In the genomic region with DNA sequence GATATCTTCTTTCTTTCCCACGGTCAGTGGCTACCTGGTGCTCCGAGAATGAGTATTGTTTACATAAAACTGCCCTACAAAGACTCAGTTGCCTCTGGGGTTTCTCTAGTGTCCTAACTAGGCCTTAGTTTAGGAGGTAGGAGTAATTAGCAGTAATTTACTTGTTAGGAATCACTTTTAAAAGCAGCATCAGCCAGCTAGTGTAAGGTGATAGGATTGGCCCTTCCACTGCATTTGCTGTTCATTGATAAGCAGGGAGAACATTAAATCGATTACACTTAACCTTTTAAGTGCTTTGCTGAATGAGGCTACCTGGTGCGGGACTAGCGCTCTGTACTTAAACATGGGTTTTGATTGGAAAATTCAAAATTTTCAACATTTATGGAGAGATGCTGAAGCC, we compare ENCODE assay signal across 9 mouse cellular contexts. TPM values are rescaled to one million over a fixed set of nuclear protein-coding genes. Genes with fewer than 3 reads are reported as not detected.
A peak's percentile ranks its signal among the peaks of the same experiment; 100 is the strongest.
DNase-seq lines count a peak whose midpoint lies in the region; ATAC-seq and TF ChIP-seq lines count a peak whose summit lies in the region.
"Had no signal": no experiment of that assay in that cellular context is flagged by ENCODE, and none has a peak within 500 bp of the region (broad histone marks: within the 10 kb centered on the region; RNA-seq: fewer than 3 reads in every experiment).

No protein-coding gene starts in this region.

- peak overlapping the region; percentile 88 for H3K4me2 ChIP-seq in heart, embryonic 13.5 days
- peak overlapping the region; percentile 72 for H3K4me2 ChIP-seq in embryonic facial prominence, embryonic 12.5 days (replicated peaks)
- H3K4me2 ChIP-seq in hindbrain, postnatal 0 days (ENCODE audit: low read depth, low read length) = peak overlapping the region; percentile 66
- H3K4me2 ChIP-seq in midbrain, embryonic 15.5 days = peak overlapping the region; percentile 52

- peak overlapping the region; percentile 95 for H3K27ac ChIP-seq in heart, embryonic 13.5 days (replicated peaks)
- H3K27ac ChIP-seq in embryonic facial prominence, embryonic 12.5 days = no peak overlapping the region
- no peak overlapping the region for H3K27ac ChIP-seq in hindbrain, postnatal 0 days
- no peak overlapping the region for H3K27ac ChIP-seq in midbrain, embryonic 15.5 days

- H3K36me3 ChIP-seq in heart, embryonic 13.5 days = no peaks in the 10 kb centered on the region
- H3K36me3 ChIP-seq in embryonic facial prominence, embryonic 12.5 days = no peaks in the 10 kb centered on the region
- no peaks in the 10 kb centered on the region for H3K36me3 ChIP-seq in hindbrain, postnatal 0 days (ENCODE audit: insufficient read depth, low read length)
- no peaks in the 10 kb centered on the region for H3K36me3 ChIP-seq in midbrain, embryonic 15.5 days (replicated peaks)

- H3K4me1 ChIP-seq in heart, embryonic 13.5 days = peaks cover 57% of the 10 kb centered on the region
- peaks cover 37% of the 10 kb centered on the region for H3K4me1 ChIP-seq in embryonic facial prominence, embryonic 12.5 days
- H3K4me1 ChIP-seq in hindbrain, postnatal 0 days (ENCODE audit: insufficient read depth, low read length) = peaks cover 18% of the 10 kb centered on the region
- H3K4me1 ChIP-seq in midbrain, embryonic 15.5 days = peaks cover 33% of the 10 kb centered on the region

- H3K9me3 ChIP-seq in heart, embryonic 13.5 days = no peaks in the 10 kb centered on the region
- no peaks in the 10 kb centered on the region for H3K9me3 ChIP-seq in embryonic facial prominence, embryonic 12.5 days
- H3K9me3 ChIP-seq in hindbrain, postnatal 0 days (ENCODE audit: low read length) = no peaks in the 10 kb centered on the region
- H3K9me3 ChIP-seq in midbrain, embryonic 15.5 days = no peaks in the 10 kb centered on the region

- H3K4me3 ChIP-seq in heart, embryonic 13.5 days = peak overlapping the region; percentile 85
- H3K4me3 ChIP-seq in embryonic facial prominence, embryonic 12.5 days = peak overlapping the region; percentile 80
- H3K4me3 ChIP-seq in hindbrain, postnatal 0 days (ENCODE audit: low read length) = peak overlapping the region; percentile 76
- peak overlapping the region; percentile 73 for H3K4me3 ChIP-seq in midbrain, embryonic 15.5 days

- ATAC-seq in heart, embryonic 13.5 days (ENCODE audit: extremely low read depth, insufficient number of reproducible peaks, low FRiP score, low TSS enrichment) = no peak
- no peak for ATAC-seq in embryonic facial prominence, embryonic 12.5 days (ENCODE audit: insufficient number of reproducible peaks, insufficient read depth, low FRiP score, low TSS enrichment)
- ATAC-seq in hindbrain, postnatal 0 days = no peak
- ATAC-seq in midbrain, embryonic 15.5 days (replicated peaks) = no peak

- H3K9ac ChIP-seq in heart, embryonic 13.5 days = peak overlapping the region; percentile 98
- peak overlapping the region; percentile 86 for H3K9ac ChIP-seq in embryonic facial prominence, embryonic 12.5 days
- H3K9ac ChIP-seq in hindbrain, postnatal 0 days (replicated peaks; ENCODE audit: low read length) = peak overlapping the region; percentile 76; the same call in 1 of the 2 replicates
- 0 out of 2 replicates have a peak overlapping the region, but pooled peaks have one; percentile 62 for H3K9ac ChIP-seq in midbrain, embryonic 15.5 days

- TF ChIP-seq CTCF in hindbrain, postnatal 0 days (IDR thresholded peaks at IDR 0.05; ENCODE audit: low read depth) = no peak

- no peaks in the 10 kb centered on the region for H3K27me3 ChIP-seq in heart, embryonic 13.5 days (replicated peaks)
- no peaks in the 10 kb centered on the region for H3K27me3 ChIP-seq in embryonic facial prominence, embryonic 12.5 days
- no peaks in the 10 kb centered on the region for H3K27me3 ChIP-seq in hindbrain, postnatal 0 days (ENCODE audit: insufficient read depth, low read length)
- no peaks in the 10 kb centered on the region for H3K27me3 ChIP-seq in midbrain, embryonic 15.5 days (replicated peaks)

- no peak for DNase-seq in heart, postnatal 4 days
- no peak for DNase-seq in hindbrain, postnatal 0 days (ENCODE audit: low spot score)
- DNase-seq in layer of hippocampus, postnatal 25 days (ENCODE audit: extremely low spot score in 1 of 2, low spot score in 1 of 2) = no peak
- DNase-seq in yolk sac, embryonic 10.5 days (ENCODE audit: low spot score) = no peak
- DNase-seq in thymus, postnatal 0 days (ENCODE audit: low spot score) = no peak

- 43% methylated on average over 5 of the region's 5 CpGs for WGBS in heart, embryonic 13.5 days
- WGBS in embryonic facial prominence, embryonic 12.5 days = 38% methylated on average over 5 of the region's 5 CpGs
- 50% methylated on average over 5 of the region's 5 CpGs for WGBS in hindbrain, postnatal 0 days
- 46% methylated on average over 5 of the region's 5 CpGs for WGBS in midbrain, embryonic 15.5 days

RNA-seq across cellular contexts. Expression of gene Slc13a4, which starts 54.5 kb away (rescaled TPM):
- 1.3 TPM in 2 replicates for polyA plus RNA-seq in heart, embryonic 13.5 days (2015; fragmentation: Nextera tagmentation; extraction: Ambion mirVana)
- total RNA-seq in heart, postnatal 4 days (2021) = under 1 TPM; 0.14 to 0.19 TPM
- 0.57 and 0.59 TPM in 2 replicates for polyA plus RNA-seq in embryonic facial prominence, embryonic 12.5 days (2016; fragmentation: Nextera tagmentation; extraction: Ambion mirVana)
- total RNA-seq in hindbrain, postnatal 0 days (2014; rRNA removed) = 13.7 and 22.2 TPM in 2 replicates
- 14.2 and 14.6 TPM in 2 replicates for polyA plus RNA-seq in hindbrain, postnatal 0 days (2015; fragmentation: Nextera tagmentation; extraction: Ambion mirVana)
- polyA plus RNA-seq in midbrain, embryonic 15.5 days (2015; fragmentation: Nextera tagmentation; extraction: Ambion mirVana) = 11.2 and 11.6 TPM in 2 replicates
- total RNA-seq in layer of hippocampus, postnatal 25 days (2021) = 1 to 10 TPM; 2.7 to 3.1 TPM
- 0.35 and 0.36 TPM in 2 replicates for polyA plus RNA-seq in thymus, postnatal 0 days (2015; fragmentation: Nextera tagmentation; extraction: Ambion mirVana)
- total RNA-seq: neutrophil, adult 5-6 weeks had no signal
